In the genomic region with DNA sequence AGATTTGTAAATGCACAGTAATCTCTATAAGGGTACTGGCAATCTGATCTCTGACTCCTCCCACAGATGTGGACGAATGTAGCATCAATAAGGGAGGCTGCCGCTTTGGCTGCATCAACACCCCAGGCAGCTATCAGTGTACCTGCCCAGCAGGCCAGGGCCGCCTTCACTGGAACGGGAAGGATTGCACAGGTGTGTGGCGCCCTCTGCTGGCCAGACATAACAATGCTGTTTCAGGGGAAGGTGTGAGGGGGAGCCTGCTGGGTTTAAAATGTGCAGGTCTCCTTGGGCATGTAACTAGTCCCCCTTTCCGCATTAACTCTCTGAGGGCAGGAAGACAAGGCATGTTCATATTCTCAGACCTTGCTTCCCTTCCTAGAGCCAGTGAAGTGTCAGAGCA, we compare ENCODE assay signal across 8 mouse cellular contexts. TPM values are rescaled to one million over a fixed set of nuclear protein-coding genes. Genes with fewer than 3 reads are reported as not detected.
DNase-seq lines count a peak whose midpoint lies in the region; ATAC-seq and TF ChIP-seq lines count a peak whose summit lies in the region.

No protein-coding gene starts in this region.

- no peak for TF ChIP-seq EP300 in heart, postnatal 0 days (IDR thresholded peaks at IDR 0.05; ENCODE audit: low read depth)

- H3K4me1 ChIP-seq in embryonic facial prominence, embryonic 10.5 days: peaks cover 32% of the 10 kb centered on the region
- 0 out of 2 replicates have a peak, but pooled peaks cover 5% of the 10 kb centered on the region for H3K4me1 ChIP-seq in heart, postnatal 0 days (ENCODE audit: control insufficient read depth, insufficient read depth)

- no peak overlapping the region for H3K4me2 ChIP-seq in heart, postnatal 0 days (ENCODE audit: low read depth, low read length)

- no peak overlapping the region for H3K9ac ChIP-seq in heart, postnatal 0 days (replicated peaks; ENCODE audit: low read depth, low read length)

- no peaks in the 10 kb centered on the region for H3K9me3 ChIP-seq in embryonic facial prominence, embryonic 10.5 days
- no peaks in the 10 kb centered on the region for H3K9me3 ChIP-seq in heart, postnatal 0 days (replicated peaks; ENCODE audit: control insufficient read depth, low read length)

- TF ChIP-seq CTCF in heart, postnatal 0 days (IDR thresholded peaks at IDR 0.05; ENCODE audit: low read depth): peak; percentile 93
- peak; percentile 99 for TF ChIP-seq CTCF in layer of hippocampus, adult 2 months (conservative IDR thresholded peaks at IDR 0.05)

- 7% methylated on average over 6 of the region's 6 CpGs for WGBS in embryonic facial prominence, embryonic 10.5 days
- 5% methylated on average over 6 of the region's 6 CpGs for WGBS in heart, postnatal 0 days

- H3K27ac ChIP-seq in embryonic facial prominence, embryonic 10.5 days (replicated peaks): no peak overlapping the region
- no peak overlapping the region for H3K27ac ChIP-seq in heart, postnatal 0 days (ENCODE audit: low read depth)
- no peak overlapping the region for H3K27ac ChIP-seq in layer of hippocampus, adult 2 months

- H3K27me3 ChIP-seq in embryonic facial prominence, embryonic 10.5 days (replicated peaks; ENCODE audit: low read depth, poor library complexity, severe bottlenecking): peaks cover 63% of the 10 kb centered on the region
- H3K27me3 ChIP-seq in heart, postnatal 0 days (ENCODE audit: control insufficient read depth, insufficient read depth, low read length): peaks cover 63% of the 10 kb centered on the region

- H3K4me3 ChIP-seq in embryonic facial prominence, embryonic 10.5 days: no peak overlapping the region
- H3K4me3 ChIP-seq in heart, postnatal 0 days (ENCODE audit: low read depth, low read length): no peak overlapping the region
- H3K4me3 ChIP-seq in layer of hippocampus, adult 2 months: no peak overlapping the region

- peak; percentile 72 for ATAC-seq in CD4-positive, CD25-positive, alpha-beta regulatory T cell, adult 4 months
- peak; percentile 69 for ATAC-seq in heart, postnatal 0 days (ENCODE audit: insufficient read depth, low read depth)

- H3K36me3 ChIP-seq in embryonic facial prominence, embryonic 10.5 days (replicated peaks): peaks cover 99% of the 10 kb centered on the region
- H3K36me3 ChIP-seq in heart, postnatal 0 days (replicated peaks; ENCODE audit: control insufficient read depth, insufficient read depth, low read length): no peaks in the 10 kb centered on the region

- DNase-seq in adrenal gland, postnatal 10 days: peak; percentile 90
- peak; percentile 88 for DNase-seq in embryonic facial prominence, embryonic 10.5 days (ENCODE audit: low spot score)
- peak; percentile 54 for DNase-seq in heart, postnatal 0 days (ENCODE audit: low spot score)
- peak; percentile 79 to 86 for DNase-seq in layer of hippocampus, adult 2 months (ENCODE audit: low spot score in 2 of 2)
- peak; percentile 86 for DNase-seq in lung, postnatal 14 days
- peak; percentile 68 for DNase-seq in retina, postnatal 7 days (ENCODE audit: low read depth, low spot score)
- DNase-seq in urinary bladder, adult 2 months (ENCODE audit: low spot score): peak; percentile 70

RNA-seq across cellular contexts. Expression of a gene that starts 13.3 kb away (rescaled TPM):
- 1 to 10 TPM; 2.9 to 5.5 TPM for polyA plus RNA-seq in CD4-positive, CD25-positive, alpha-beta regulatory T cell, adult 4 months (2017; shearing (Covaris generic))
- total RNA-seq in adrenal gland, postnatal 10 days (2021): 10 to 100 TPM; 31.3 to 39.3 TPM
- polyA plus RNA-seq in embryonic facial prominence, embryonic 10.5 days (2016; fragmentation: Nextera tagmentation; extraction: Ambion mirVana): 32.8 and 35.9 TPM in 2 replicates
- total RNA-seq in heart, postnatal 0 days (2014; rRNA removed; ENCODE audit: low replicate concordance): 24.1 and 33.0 TPM in 2 replicates
- 14.9 and 15.4 TPM in 2 replicates for polyA plus RNA-seq in heart, postnatal 0 days (2015; fragmentation: Nextera tagmentation; extraction: Ambion mirVana)
- total RNA-seq in layer of hippocampus, adult 2 months (2021): 100 to 1,000 TPM; 104 to 106 TPM
- polyA plus RNA-seq in urinary bladder, adult 2 months (2012; rRNA removed): 21.0 and 28.3 TPM in 2 replicates

RNA-seq across cellular contexts. Expression of a gene that starts 21.7 kb away (rescaled TPM):
- polyA plus RNA-seq in CD4-positive, CD25-positive, alpha-beta regulatory T cell, adult 4 months (2017; shearing (Covaris generic)): not detected
- 10 to 100 TPM; 14.4 to 15.2 TPM for total RNA-seq in adrenal gland, postnatal 10 days (2021)
- 8.7 and 9.7 TPM in 2 replicates for polyA plus RNA-seq in embryonic facial prominence, embryonic 10.5 days (2016; fragmentation: Nextera tagmentation; extraction: Ambion mirVana)
- total RNA-seq in heart, postnatal 0 days (2014; rRNA removed; ENCODE audit: low replicate concordance): 1.2 and 3.0 TPM in 2 replicates
- 0.14 and 0.21 TPM in 2 replicates for polyA plus RNA-seq in heart, postnatal 0 days (2015; fragmentation: Nextera tagmentation; extraction: Ambion mirVana)
- 1 to 10 TPM; 1.1 TPM for total RNA-seq in layer of hippocampus, adult 2 months (2021)
- polyA plus RNA-seq in urinary bladder, adult 2 months (2012; rRNA removed): 1.6 and 1.8 TPM in 2 replicates

RNA-seq across cellular contexts. Expression of a gene that starts 43.9 kb away (rescaled TPM):
- polyA plus RNA-seq in CD4-positive, CD25-positive, alpha-beta regulatory T cell, adult 4 months (2017; shearing (Covaris generic)): 10 to 100 TPM; 30.3 to 34.6 TPM
- 1 to 10 TPM; 4.7 to 6.7 TPM for total RNA-seq in adrenal gland, postnatal 10 days (2021)
- 3.4 and 3.7 TPM in 2 replicates for polyA plus RNA-seq in embryonic facial prominence, embryonic 10.5 days (2016; fragmentation: Nextera tagmentation; extraction: Ambion mirVana)
- total RNA-seq in heart, postnatal 0 days (2014; rRNA removed; ENCODE audit: low replicate concordance): 3.5 and 5.8 TPM in 2 replicates
- 2.5 and 2.8 TPM in 2 replicates for polyA plus RNA-seq in heart, postnatal 0 days (2015; fragmentation: Nextera tagmentation; extraction: Ambion mirVana)
- 1 to 10 TPM; 2.4 to 2.6 TPM for total RNA-seq in layer of hippocampus, adult 2 months (2021)
- 20.4 and 22.5 TPM in 2 replicates for polyA plus RNA-seq in urinary bladder, adult 2 months (2012; rRNA removed)
